Mouse (Mus musculus): ENCODE results near the gene Ccdc30.

DNA sequence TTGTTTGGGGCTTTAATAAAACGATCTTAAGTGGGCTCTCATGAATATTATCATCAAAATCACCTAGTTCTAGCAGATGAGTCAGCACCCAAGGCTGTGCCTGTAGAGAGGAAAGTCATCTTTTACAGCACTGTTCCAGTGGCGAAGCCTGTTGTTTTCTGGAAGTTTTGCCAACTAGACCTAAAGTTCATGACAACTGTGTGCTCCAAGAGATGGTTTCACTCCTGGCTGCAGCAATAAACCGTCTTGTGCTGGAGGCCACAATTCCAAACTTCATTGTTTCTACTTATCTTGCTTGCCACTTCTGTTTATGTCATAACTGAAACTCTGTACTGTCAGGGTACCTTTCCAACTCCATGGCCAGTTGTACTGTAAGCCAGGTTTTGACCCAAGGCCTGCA is 1.9 kb upstream of the Ccdc30 start:
- TF ChIP-seq POLR2A (IDR thresholded peaks at IDR 0.05; ENCODE audit: borderline replicate concordance, control insufficient read depth, low read depth, low read length) (no peak), CTCF (IDR thresholded peaks at IDR 0.05; ENCODE audit: control insufficient read depth, insufficient read depth, low read length) (no peak)

Measured in bone marrow, adult 2 months (tissue).